Mouse (Mus musculus) B cell, adult 62 days (primary cell): ENCODE results near the gene Hspa12b. TPM values are rescaled to one million over a fixed set of nuclear protein-coding genes. Genes with fewer than 3 reads are reported as not detected.

Experiments used
- total RNA-seq: library from RNA; stranded (reverse); gene quantifications from 4 replicates; pipeline ENCODE4 v1.2.4, GENCODE M21; 2023

Gene Hspa12b
- total RNA-seq: 0.21 TPM in 1 of 4 replicates, not detected in the others

DNA sequence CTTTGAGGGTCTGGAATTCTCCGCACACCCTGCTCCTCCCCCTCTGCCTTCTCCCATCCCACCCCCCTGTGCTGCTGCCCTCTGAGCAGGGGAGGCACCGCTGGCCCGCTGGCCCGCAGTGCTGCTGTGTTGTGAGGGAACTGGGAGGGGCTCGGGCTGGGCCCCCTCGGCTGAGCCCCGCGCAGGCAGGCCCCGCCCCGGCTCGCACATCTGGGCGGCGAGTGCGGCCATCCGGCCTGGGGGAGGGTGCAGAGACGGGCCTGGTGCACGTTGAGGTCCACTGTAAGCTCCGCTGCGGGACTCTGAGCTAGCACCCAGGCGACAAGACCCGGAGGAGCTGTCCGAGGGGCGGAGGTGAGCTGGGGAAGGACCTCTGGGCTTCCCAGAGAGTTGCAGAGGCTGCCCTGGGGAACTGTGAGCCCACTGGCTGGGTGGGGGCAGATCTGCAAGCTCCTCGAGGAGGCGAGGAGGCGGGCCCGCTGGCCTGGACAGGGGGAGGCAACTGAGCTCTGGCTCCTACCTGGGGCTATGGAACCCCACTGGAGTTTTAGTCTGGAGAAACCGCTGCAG lies at the start of gene Hspa12b:
TSS of gene Hspa12b (plus strand) at position 120 of the 570 bp plus-strand sequence.

DNA sequence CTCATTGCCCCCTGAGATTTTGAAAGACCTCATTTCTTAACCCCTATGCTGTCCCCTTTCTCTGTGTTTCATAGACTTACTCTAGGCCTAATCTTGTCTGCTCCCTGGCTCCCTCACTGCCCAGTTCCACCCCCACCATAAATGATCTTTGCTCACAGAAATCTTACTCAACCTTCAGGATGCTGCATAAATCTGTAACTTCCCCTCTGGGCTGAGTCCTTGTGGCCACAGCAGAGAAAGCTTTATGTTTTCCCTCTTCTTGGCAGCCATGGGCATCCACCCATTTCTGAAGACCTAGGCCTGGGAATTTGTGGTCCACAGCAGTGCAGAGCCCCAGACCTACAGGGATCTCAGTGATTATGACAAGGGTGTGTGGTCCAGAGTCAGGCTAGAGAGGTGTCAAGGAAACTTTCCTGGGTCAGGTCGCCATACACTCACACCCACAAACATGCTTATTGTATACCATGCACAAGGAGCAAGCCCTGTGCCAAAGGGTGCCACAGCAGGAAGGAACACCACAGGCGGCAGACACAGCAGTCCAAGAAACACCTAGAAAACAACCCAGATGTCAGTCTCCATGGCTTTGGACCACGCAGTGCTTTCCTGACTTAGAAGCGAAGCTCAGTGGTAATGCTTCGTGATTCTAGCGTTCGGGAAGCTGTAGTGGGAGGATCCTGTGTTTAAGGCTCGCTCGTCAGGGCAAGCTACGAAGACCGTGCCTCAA lies 40.3 kb upstream of the Hspa12b start, which contains the start of gene Siglec1:
TSS of gene Siglec1 (minus strand) at position 99 of the 724 bp plus-strand sequence.

DNA sequence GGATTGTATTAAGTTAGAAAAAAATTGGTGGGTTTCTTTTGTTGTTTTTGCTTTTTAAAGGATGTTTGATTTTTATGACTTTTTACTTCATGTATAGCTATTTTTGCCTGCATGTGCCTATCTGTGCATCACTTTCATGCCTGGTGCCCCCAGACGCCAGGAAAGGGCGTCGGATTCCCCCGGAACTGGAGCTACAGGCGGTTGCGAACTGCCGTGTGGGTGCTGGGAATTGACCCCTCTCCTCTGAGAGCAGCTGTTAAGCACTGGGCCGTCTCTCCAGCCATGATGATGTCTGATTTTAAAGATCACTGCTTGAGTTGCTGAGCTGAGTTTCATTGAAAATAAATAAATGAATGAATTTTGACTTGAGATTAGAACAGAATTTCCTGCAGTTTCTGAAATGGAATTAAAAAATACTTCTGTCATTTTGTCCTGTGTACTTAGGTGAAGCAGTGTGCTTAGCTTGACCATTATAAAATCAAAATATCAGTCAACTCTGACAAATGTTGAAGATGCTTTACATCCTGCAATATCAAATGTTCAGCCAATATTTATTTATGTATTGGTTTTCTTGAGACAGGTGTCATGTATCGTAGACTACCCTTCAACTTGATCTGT lies 6.0 kb downstream of the Hspa12b start, which contains the start of gene Gm11037:
TSS of gene Gm11037 (plus strand) at position 568 of the 618 bp plus-strand sequence.

DNA sequence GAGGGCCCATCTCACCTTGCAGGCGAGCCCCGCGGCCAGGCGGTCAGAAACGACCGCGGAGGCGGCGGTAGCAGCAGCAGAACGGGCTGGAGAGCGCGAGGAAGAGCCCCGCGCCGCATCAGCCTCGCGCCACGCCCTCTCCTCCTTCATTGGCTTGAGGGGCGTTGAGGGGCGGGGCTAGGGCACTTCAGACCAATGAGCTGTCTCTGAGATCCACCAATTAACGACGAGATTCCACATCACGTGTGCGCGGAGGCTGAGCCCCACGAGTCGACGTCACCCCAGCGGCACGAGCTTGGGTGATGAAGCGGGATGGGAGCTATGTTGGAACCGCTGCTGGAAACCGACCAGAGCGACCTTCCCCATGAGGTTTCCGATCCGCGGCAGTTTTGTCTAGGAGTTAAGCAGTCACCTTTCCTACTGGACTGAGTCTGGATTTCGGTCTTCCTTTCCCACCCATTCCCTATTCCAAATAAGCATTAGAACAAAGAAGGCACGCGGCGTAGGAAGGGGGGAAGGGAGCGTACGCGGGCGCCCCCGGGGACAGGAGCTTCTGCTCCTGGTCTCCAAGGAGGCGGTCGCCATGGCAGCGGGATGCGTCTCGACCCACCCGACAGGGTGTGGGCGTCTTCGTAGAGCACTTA lies 33.0 kb downstream of the Hspa12b start, which contains the start of gene 1700037H04Rik:
TSS of gene 1700037H04Rik (minus strand) at position 144 of the 644 bp plus-strand sequence.

DNA sequence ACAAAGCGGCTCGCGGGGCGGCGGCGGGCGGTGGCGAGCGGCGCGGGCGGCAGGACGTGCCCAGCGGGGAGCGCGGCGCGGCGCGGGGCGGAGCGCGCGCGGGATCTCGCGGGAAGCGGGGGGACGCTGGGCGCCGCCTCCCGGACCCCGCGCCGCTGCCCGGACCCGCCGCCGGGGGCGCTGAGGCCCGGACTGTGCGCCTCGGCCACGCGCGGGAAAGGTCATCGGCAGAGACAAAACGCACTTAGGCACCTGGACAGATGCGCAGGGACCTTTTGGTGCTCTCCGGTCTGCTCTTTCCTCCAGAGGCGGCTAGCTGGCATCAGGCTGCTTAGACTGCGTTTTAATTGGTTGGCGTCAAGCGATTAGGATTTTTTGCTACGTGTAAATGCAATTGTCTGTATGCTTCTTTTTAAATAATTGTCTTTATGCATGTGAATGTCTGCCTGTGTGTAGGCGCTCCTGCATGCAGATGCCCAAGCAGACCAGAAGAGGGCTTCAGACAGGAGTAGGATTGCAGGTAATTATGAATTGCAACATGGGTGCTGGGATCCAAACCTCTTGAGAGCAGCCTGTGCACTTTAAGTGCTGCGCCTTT lies 53.0 kb downstream of the Hspa12b start, which contains the start of gene Cenpb:
TSS of gene Cenpb (minus strand) at position 78 of the 598 bp plus-strand sequence.

DNA sequence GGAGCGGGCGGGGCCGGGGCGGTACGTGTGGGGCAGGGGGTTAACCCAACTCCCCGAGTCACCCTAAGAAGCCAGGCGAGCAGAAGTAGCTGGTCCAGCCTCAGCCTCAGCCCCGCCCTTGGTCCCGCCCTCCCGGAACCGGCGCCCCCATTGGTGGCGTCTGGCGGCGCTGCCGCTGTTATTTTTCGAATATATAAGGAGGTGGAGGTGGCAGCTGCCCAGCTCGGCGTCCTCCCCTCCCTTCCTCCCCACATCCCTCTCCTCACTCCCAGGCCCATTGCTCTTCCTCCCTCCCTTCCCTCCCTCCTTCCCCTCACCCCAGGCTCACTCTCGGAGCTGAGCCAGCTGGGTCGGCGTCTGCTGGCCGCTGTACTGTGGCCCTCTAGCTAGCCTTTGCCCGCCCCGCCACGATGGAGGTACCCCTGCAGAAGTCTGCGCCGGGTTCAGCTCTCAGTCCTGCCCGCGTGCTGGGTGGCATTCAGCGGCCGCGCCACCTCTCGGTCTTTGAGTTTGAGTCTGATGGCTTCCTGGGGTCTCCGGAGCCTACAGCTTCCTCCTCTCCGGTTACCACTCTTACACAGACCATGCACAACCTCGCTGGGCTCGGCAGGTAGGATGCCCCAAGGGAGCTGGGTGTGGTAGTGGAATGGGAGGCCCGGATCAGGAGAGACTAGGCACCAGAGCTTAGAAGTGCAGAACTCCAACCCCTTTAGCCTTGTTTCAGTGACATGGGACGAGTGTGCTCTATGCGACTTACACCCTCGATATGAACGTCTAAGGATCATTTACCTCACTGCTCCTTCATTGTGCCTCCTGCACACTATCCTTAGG lies 59.9 kb downstream of the Hspa12b start, which contains the start of the genes Cdc25b and Spef1:
TSS of gene Cdc25b (plus strand) at position 179 of the 831 bp plus-strand sequence.
TSS of gene Spef1 (minus strand) at position 512 of the 831 bp plus-strand sequence.

Other genes starting within 250 kb of the Hspa12b start
- 13.8 to 20.1 TPM (median 15.8 TPM) in 4 replicates for gene 4930402H24Rik, start 220.9 kb upstream of the Hspa12b start, total RNA-seq
- gene Atrn, start 220.8 kb upstream of the Hspa12b start, total RNA-seq: 17.8 to 19.6 TPM (median 18.5 TPM) in 4 replicates
- gene Gfra4, start 84.2 kb upstream of the Hspa12b start, total RNA-seq: not detected in 4 replicates
- gene Adam33, start 63.5 kb upstream of the Hspa12b start, total RNA-seq: not detected in 4 replicates
- gene Siglec1, start 40.5 kb upstream of the Hspa12b start, total RNA-seq: 0.09 to 0.38 TPM (median 0.21 TPM) in 4 replicates
- gene Gm11037, start 6.2 kb downstream of the Hspa12b start, total RNA-seq: not detected in 4 replicates
- 18.1 to 21.6 TPM (median 20.3 TPM) in 4 replicates for gene 1700037H04Rik, start 32.8 kb downstream of the Hspa12b start, total RNA-seq
- gene Cenpb, start 52.8 kb downstream of the Hspa12b start, total RNA-seq: 25.8 to 26.4 TPM (median 26.0 TPM) in 4 replicates
- 64.9 to 80.9 TPM (median 71.7 TPM) in 4 replicates for gene Cdc25b, start 59.7 kb downstream of the Hspa12b start, total RNA-seq
- gene Spef1, start 60.0 kb downstream of the Hspa12b start, total RNA-seq: 1.0 to 2.0 TPM (median 1.8 TPM) in 4 replicates
- 5.8 to 11.0 TPM (median 7.2 TPM) in 4 replicates for gene Ap5s1, start 79.8 kb downstream of the Hspa12b start, total RNA-seq
- 19.8 to 26.9 TPM (median 22.6 TPM) in 4 replicates for gene Mavs, start 106.8 kb downstream of the Hspa12b start, total RNA-seq
- 63.0 to 67.8 TPM (median 64.3 TPM) in 4 replicates for gene Pank2, start 135.2 kb downstream of the Hspa12b start, total RNA-seq
- gene Rnf24, start 225.6 kb downstream of the Hspa12b start, total RNA-seq: 4.1 to 5.8 TPM (median 5.8 TPM) in 4 replicates